Mouse (Mus musculus) spleen, postnatal 10 days (tissue): ENCODE results near the gene Cd3d.

Experiments
- DNase-seq, 2 experiments: peaks; one replicate each; pipeline ENCODE4 v3.0.0; 2021 to 2022; ENCODE audit warnings: low spot score in 2 of 2

Cd3d gene

GRCm38 (mm10) chr9:44993268-44993667 is 11.7 kb downstream of the Cd3d start:
- no peak for DNase-seq

DNA sequence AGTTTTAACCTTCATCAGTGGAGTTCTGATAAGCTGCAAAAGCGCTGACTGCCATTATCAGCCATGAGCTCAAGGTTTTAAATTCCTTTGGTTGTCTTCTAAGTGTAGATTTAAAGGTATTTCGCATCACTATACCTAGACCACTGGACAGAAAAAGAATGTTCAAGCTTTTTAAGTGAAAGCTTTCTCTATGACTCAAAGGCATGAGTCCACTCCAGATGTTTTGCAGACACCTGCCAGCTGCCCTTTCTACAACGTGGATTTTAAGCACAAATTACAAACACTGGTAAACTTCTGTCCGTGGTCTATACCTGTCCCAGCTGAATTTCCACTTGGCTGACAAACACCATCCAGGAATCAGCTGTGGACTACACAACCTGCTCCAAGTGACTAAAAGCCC is 13.4 kb downstream of the Cd3d start:
- no peak for DNase-seq

GRCm38 (mm10) chr9:44996590-44996989 is 15.0 kb downstream of the Cd3d start:
- DNase-seq = no peak

GRCm38 (mm10) chr9:44998138-44998537 is 16.6 kb downstream of the Cd3d start:
- DNase-seq = no peak

DNA sequence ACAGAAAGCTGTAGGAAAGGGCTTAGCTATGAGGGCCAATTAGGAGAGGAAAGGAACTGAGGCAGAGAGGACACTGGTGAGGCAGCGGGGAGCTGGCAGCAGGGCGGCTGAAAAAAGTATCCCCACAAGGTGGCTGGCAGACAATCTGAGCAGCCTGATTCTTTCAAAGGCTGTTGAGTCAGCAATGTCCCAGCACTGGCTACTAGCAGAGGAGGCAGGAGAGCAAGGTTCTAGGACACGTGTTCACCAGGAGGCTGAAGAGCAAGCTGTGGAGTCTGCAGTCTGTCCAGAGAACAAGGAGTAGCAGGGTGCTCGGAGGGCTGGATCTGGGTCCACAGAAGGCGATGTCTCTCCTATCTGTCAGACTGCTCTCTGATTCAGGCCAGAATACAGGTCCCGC is 17.6 kb downstream of the Cd3d start:
- DNase-seq = no peak

DNA sequence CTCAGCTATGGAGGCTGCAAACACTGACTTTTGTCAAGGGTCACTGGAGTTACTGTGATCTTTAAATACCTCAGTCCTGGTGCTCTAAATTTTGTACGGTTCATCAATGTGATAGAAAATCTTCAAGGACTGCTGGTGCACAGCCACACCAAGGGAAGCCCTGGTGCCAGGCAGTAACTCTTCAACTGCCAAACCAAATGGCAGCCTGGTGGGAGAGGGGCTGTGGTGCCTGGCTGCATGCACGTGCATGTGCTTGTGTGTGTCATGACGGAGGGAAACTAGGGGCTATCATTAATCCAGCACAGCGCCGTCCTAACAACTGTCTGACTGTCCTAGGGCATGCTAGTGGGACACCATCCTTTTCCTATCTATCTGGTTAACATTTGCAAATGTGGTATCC is 18.2 kb downstream of the Cd3d start:
- no peak for DNase-seq

- no peak for DNase-seq
Observed at GRCm38 (mm10) chr9:45000249-45000648, 18.7 kb downstream of the Cd3d start.

- no peak for DNase-seq
Observed at GRCm38 (mm10) chr9:45007404-45007803, 25.8 kb downstream of the Cd3d start.

DNA sequence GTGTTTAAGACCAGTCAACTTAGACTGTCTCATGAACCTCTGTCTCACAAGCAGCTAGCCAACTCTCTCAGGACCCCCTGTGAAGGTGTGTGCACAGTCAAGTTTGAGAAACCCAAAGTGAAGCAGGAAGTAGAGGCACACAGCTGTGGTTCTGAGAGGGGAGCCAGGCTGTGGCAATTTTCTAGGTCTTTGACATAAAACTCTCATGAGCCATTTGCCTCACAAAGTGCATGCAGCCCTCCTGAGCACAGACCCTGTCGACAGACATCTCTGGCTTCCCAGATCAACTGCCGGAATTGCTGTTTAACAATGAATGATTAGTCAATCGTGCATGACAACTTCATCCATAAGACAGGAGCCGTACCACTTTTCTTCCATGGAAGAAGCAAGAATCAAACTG is 26.8 kb downstream of the Cd3d start:
- no peak for DNase-seq

DNA sequence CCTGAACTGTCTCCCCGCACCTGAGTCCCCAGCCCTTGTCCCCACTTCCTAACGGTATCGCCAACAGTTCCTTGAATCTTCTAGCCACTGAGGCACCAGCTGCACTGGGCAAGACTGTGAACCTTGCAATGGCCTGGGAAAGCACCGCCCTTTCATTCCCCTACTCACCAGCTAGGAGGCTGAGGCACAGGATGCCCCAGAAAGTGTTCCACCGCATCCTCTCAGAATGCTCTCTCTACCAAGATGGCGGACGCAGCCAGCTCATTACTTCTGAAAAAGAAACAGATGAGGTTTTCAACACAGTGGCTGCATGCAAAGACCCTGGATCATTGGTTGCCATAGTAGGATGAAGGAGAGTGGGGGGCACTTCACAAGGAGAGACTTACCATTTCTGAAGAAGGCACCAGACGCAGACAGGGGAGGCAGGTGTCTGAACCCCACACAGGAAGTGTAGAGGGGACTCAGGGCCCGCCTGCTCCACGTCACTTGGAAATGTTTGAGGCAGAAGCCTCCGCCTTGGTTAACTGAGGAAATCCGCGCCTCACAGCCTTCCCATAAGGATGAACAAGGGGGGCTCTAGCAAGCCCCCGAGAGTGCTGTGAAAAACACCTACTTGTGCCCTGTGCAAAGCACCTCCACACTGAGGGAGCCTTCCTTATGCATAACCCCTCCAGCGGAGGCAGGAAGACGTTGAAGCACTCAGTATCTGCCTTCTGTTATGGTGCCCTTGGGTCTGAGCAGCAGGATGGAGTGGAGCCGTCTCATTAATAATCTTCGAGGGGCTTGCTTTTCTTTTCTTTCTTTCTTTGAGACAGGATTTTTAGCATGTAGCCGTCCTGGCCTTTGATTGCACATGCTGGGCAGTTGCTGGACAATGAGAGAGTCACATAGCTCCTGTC is 27.8 kb downstream of the Cd3d start, which contains the start of gene Cd3e:
TSS of gene Cd3e (minus strand) at position 448 of the 899 bp plus-strand sequence.
- DNase-seq = no peak

DNA sequence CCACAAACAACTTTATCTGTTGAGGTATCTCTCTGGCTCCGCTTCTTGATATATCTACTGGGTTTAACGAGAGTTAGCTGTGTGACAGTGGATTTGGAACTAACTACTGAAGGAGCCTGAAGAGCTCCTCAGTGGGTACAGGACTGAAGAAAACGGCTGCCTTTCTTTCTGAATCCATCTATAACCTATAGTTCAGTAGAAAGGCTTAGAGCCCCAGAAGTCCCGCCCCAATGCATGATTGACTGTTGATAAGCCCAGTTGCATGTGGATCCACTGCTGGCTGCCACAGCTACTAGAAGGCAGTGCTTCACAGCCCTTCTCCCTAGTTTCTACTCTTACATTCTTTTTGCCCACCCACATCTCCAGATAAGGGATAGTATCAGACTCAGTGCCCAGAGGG is 28.9 kb downstream of the Cd3d start:
- peak in 1 of 2 experiments; percentile 42 for DNase-seq

- DNase-seq = no peak
Observed at GRCm38 (mm10) chr9:45011291-45011690, 29.7 kb downstream of the Cd3d start.

DNA sequence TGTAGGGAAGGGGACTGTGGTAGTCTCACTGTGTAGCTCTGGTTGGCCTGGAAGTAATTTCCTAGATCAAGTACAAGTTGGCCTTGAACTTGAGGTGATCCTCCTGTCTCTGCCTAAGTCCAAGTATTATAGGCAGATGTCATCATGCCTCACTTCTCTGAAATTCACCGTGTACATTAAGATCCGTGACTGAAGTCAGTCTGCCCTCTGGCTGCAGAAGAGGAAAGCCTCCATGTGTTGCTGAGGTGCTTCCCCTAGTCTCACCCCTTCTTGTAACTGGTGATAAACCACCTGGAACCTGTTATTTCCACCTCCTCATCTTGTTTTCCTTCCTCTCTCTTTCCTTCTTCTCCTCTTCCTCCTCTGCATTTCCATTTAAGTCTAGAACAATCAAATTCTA is 33.3 kb downstream of the Cd3d start:
- no peak for DNase-seq

GRCm38 (mm10) chr9:45015841-45016240 is 34.3 kb downstream of the Cd3d start:
- DNase-seq = no peak

DNA sequence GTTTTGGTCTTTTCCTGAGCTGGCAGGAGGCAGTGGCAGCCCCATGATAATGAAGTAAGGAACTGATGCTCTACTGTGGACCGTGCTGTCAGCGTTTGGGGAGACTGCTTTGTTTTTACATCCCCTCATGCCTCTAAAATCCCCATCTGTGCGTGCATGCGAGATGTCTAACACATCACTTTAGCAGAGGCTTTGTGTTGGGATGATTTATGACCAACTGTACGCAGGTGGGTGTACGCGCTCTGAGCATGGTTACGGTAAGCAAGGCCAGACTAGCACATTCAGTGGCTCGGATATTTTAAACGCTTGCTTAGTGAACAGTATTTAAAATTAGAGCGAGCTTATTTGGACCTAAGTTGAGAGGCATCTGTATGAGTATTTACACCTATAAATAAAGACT is 36.4 kb downstream of the Cd3d start:
- no peak for DNase-seq

- DNase-seq = peak in 1 of 2 experiments; percentile 65
Observed at GRCm38 (mm10) chr9:45022800-45023199, 41.2 kb downstream of the Cd3d start.

- no peak for DNase-seq
Observed at GRCm38 (mm10) chr9:45023638-45024037, 42.1 kb downstream of the Cd3d start.

DNA sequence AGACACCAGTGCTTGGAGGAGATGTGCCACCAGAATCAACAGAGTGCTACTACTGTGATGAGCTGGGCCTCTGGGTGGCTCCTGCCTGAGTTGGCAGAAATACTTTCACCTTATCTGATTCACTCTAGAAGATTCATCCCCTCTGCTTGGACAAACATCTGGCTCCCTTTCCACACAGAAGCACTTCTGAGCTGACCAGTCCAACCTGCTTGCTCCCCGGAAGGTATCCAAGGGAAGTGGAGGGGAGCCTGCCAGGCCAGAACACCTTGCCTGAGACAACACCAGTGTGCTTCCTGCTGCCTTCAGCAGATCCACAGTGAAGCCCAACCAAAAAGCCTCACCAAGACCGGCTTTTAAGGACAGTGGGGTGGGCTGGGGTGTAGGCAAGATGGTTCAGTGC is 42.6 kb downstream of the Cd3d start:
- DNase-seq = no peak

DNA sequence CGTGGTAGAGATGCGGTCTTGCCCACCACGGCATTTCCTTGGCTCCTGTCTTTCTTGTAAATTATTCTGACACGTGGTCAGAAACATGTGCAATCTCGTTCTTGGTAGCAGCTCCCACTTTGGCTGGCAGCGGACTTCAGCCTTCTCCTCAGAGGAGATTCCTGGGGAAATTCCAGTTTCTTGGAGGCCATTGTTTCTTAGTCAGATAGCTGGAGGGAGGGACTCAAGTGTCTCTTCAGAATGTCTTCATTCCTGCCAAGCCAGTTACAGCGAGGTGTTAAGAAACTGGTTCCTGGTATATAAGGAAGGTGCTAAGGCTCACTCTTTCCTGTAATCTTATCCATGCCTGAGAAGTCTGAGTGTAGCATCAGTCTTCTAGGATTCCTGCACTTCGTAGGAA is 45.8 kb downstream of the Cd3d start:
- DNase-seq = no peak

DNA sequence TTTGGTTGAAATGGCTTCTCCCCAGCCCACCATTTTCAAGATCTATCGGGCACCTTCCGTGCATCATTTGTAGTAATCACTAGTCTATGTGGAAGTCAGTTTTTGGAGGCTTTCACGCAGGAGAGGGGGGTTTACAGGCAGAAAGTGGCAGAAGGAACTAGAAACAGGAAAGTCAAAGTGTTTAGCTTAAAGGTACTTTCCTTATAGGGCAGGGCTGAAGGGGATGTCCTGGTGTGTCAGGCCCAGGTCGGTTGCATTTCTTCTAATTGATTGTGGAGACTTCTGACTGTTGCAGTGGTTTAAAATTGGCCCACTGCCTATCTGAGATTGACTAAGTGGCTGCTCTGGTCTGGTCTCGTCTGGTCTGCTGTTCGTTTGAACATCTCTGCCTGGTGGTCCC is 48.8 kb downstream of the Cd3d start:
- no peak for DNase-seq

- DNase-seq = no peak
Observed at GRCm38 (mm10) chr9:45032261-45032660, 50.7 kb downstream of the Cd3d start.

DNA sequence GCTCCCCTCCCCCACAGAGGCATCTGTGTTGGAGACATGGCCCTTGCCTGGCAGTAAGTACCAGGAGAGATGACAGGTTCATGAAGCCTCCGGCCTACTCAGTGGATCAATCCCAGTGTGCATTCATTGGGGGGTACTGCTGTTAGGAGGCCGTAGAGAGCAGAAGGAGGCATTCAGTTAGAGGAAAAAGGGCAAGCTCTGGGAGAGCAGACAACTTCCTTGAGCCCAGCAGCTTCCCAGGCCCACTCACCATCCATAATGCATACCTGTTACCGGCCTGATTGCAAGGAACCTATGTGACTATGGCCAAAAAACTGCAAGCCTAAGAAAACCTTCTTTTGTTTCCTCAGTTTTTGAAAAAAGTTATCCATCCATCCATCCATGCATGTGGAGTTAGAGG is 52.9 kb downstream of the Cd3d start:
- DNase-seq = no peak
